Mouse (Mus musculus): Measurements from ENCODE around the gene Ccdc36. TPM values are rescaled to one million over a fixed set of nuclear protein-coding genes. Genes with fewer than 3 reads are reported as not detected.

Ccdc36 gene
- total and polyA plus RNA-seq, 3 experiments, result not detected

- TF ChIP-seq SIN3A (IDR thresholded peaks at IDR 0.05; ENCODE audit: low read length), result peak; percentile 89
- no peak for TF ChIP-seq POLR2AphosphoS5 (IDR thresholded peaks at IDR 0.05; ENCODE audit: borderline replicate concordance, low read depth, low read length)
- no peak for TF ChIP-seq MAX (IDR thresholded peaks at IDR 0.05; ENCODE audit: low read length)
- peak; percentile 92 for TF ChIP-seq ELF1 (IDR thresholded peaks at IDR 0.05; ENCODE audit: low read depth, low read length)
- TF ChIP-seq E2F4 (IDR thresholded peaks at IDR 0.05; ENCODE audit: borderline replicate concordance, low read depth, low read length), result no peak
- 0 out of 2 replicates have a peak, but pooled peaks have one; percentile 39 for TF ChIP-seq BHLHE40 (IDR thresholded peaks at IDR 0.05; ENCODE audit: borderline replicate concordance, low read depth, low read length)
- TF ChIP-seq TBP (IDR thresholded peaks at IDR 0.05; ENCODE audit: low read depth, low read length), result peak; percentile 70; the same call in 1 of the 2 replicates
- no peak for TF ChIP-seq USF2 (IDR thresholded peaks at IDR 0.05; ENCODE audit: borderline replicate concordance in 1 of 2, insufficient read depth in 1 of 2, low read depth in 1 of 2, low read length in 2 of 2)
- TF ChIP-seq ZC3H11A (IDR thresholded peaks at IDR 0.05; ENCODE audit: low read depth, low read length), result no peak
- TF ChIP-seq POLR2AphosphoS2 (IDR thresholded peaks at IDR 0.05; ENCODE audit: low read length), result peak; percentile 69; the same call in 1 of the 2 replicates
- peak; percentile 96 for TF ChIP-seq HCFC1 (IDR thresholded peaks at IDR 0.05; ENCODE audit: low read depth, low read length)
- TF ChIP-seq MXI1 (IDR thresholded peaks at IDR 0.05; ENCODE audit: low read depth, low read length), result peak; percentile 42; the same call in 1 of the 2 replicates
- TF ChIP-seq GABPA (IDR thresholded peaks at IDR 0.05; ENCODE audit: low read depth, low read length), result no peak
- peak; percentile 75 for TF ChIP-seq NELFE (IDR thresholded peaks at IDR 0.05; ENCODE audit: low read depth, low read length)
- no peak for TF ChIP-seq MAFK (IDR thresholded peaks at IDR 0.05; ENCODE audit: borderline replicate concordance, low read depth, low read length)
- 0 out of 2 replicates have a peak, but pooled peaks have one; percentile 36 for TF ChIP-seq NRF1 (IDR thresholded peaks at IDR 0.05; ENCODE audit: insufficient read depth, low read depth, low read length, poor library complexity, severe bottlenecking)
Measured at GRCm38 (mm10) chr9:108460319-108461178, 32.3 kb upstream of the Ccdc36 start, which contains the start of gene Ccdc71 (continued).

DNA sequence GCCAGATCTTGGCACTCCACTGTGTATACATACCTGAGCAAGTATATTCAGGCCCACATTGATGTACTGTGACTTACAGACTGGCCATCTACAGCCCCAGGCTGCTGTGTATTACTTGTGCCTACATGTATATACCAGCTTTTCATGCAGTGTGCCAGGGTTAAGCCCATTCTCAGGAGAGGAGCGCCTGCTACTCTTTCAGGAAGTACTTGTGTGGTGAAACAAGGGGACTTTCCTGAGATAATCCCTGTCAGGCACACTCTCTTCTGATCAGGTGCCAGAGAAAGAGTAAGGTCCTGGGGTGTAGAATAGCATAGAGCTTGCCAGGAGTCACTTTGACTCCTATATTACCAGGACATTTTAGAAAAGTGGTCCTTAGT lies 31.6 kb upstream of the Ccdc36 start:
- peak overlapping the region; percentile 29 for H3K9ac ChIP-seq (ENCODE audit: control insufficient read depth, low read depth, low read length, poor library complexity, severe bottlenecking)

More for the DNA sequence above, 31.6 kb upstream of the Ccdc36 start:
- TF ChIP-seq MYC (IDR thresholded peaks at IDR 0.05; ENCODE audit: low read depth, low read length) (0 out of 2 replicates have a peak, but pooled peaks have one; percentile 40), ZC3H11A (IDR thresholded peaks at IDR 0.05; ENCODE audit: low read depth, low read length) (no peak), EP300 (IDR thresholded peaks at IDR 0.05; ENCODE audit: low read depth in 1 of 2, low read length in 2 of 2) (0 out of 4 replicates have a peak, but pooled peaks of 1 of the 2 experiments have one; percentile 7)
- no peak for DNase-seq (ENCODE audit: low read depth, low spot score)
- peaks cover 0 to 27% of the 10 kb centered on the region in 2 experiments; a peak in 2 of 4 replicates for H3K36me3 ChIP-seq (ENCODE audit: control insufficient read depth in 1 of 2, insufficient read depth in 2 of 2, low read length in 2 of 2)
- peak overlapping the region; percentile 80 to 96 for H3K4me3 ChIP-seq (ENCODE audit: control insufficient read depth in 1 of 2, insufficient read depth in 1 of 2, low read depth in 2 of 2, low read length in 2 of 2)
- H3K27ac ChIP-seq (ENCODE audit: control insufficient read depth, low read depth, low read length), result peak overlapping the region; percentile 74
- H3K4me1 ChIP-seq (ENCODE audit: control insufficient read depth in 1 of 2, insufficient read depth in 2 of 2, low read length in 2 of 2), result peaks cover 13 to 42% of the 10 kb centered on the region in 2 experiments
- peaks cover 16% of the 10 kb centered on the region for H3K79me2 ChIP-seq (ENCODE audit: control insufficient read depth, insufficient read depth, low read length, poor library complexity)
- no peaks in the 10 kb centered on the region for H3K27me3 ChIP-seq (ENCODE audit: control insufficient read depth in 1 of 2, insufficient read depth in 2 of 2, low read length in 2 of 2)
- no peaks in the 10 kb centered on the region for H3K9me3 ChIP-seq (replicated peaks; ENCODE audit: insufficient read depth, low read length)
